In the genomic region with DNA sequence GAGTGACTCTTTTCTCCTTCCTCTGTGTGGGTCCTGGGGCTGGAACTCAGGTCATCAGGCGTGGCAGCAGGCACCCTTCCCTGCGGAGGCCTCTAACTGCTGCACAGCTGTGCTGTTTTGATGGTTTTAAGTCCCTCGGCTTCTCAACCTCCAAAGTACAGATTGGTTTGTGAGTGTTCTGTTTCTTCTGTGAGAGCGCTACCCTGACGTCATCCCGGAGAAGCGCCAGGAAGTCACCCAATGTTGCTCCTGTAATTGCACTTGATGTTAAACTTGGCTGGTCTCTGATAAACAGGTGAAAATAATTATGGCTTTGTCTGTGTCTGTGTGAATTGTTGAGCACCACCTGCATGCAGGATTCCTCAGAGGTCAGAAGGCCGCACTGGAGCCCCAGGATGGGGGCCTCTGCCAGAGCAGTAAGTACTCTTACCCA, we compare ENCODE assay signal across 10 mouse cellular contexts. TPM values are rescaled to one million over a fixed set of nuclear protein-coding genes. Genes with fewer than 3 reads are reported as not detected.
DNase-seq lines count a peak whose midpoint lies in the region; ATAC-seq and TF ChIP-seq lines count a peak whose summit lies in the region.
"Had no signal": no experiment of that assay in that cellular context is flagged by ENCODE, and none has a peak within 500 bp of the region (broad histone marks: within the 10 kb centered on the region; RNA-seq: fewer than 3 reads in every experiment).

No protein-coding gene starts in this region.

- no peaks in the 10 kb centered on the region for H3K27me3 ChIP-seq in lung, postnatal 0 days (replicated peaks; ENCODE audit: insufficient read depth, low read length)
- no peaks in the 10 kb centered on the region for H3K27me3 ChIP-seq in kidney, embryonic 16.5 days (ENCODE audit: insufficient read depth, low read length)
- no peaks in the 10 kb centered on the region for H3K27me3 ChIP-seq in midbrain, postnatal 0 days (ENCODE audit: insufficient read depth, low read length)
- H3K27me3 ChIP-seq: lung, embryonic 15.5 days had no signal

- no peaks in the 10 kb centered on the region for H3K9me3 ChIP-seq in lung, postnatal 0 days (ENCODE audit: low read length)
- H3K9me3 ChIP-seq in kidney, embryonic 16.5 days (ENCODE audit: low read length), result no peaks in the 10 kb centered on the region
- no peaks in the 10 kb centered on the region for H3K9me3 ChIP-seq in midbrain, postnatal 0 days (ENCODE audit: low read length)
- H3K9me3 ChIP-seq: lung, embryonic 15.5 days had no signal

- TF ChIP-seq CTCF in lung, postnatal 0 days (IDR thresholded peaks at IDR 0.05), result no peak
- TF ChIP-seq CTCF in midbrain, postnatal 0 days (IDR thresholded peaks at IDR 0.05), result no peak

- no peak for TF ChIP-seq EP300 in lung, postnatal 0 days (IDR thresholded peaks at IDR 0.05)

- no peak overlapping the region for H3K27ac ChIP-seq in lung, postnatal 0 days (ENCODE audit: low read length)
- peak overlapping the region; percentile 53; the same call in 1 of the 2 replicates for H3K27ac ChIP-seq in kidney, embryonic 16.5 days (ENCODE audit: low read length)
- H3K27ac ChIP-seq in midbrain, postnatal 0 days (ENCODE audit: low read depth, low read length), result no peak overlapping the region
- H3K27ac ChIP-seq: lung, embryonic 15.5 days had no signal

- H3K4me2 ChIP-seq in lung, postnatal 0 days (replicated peaks; ENCODE audit: low read depth, low read length), result no peak overlapping the region
- H3K4me2 ChIP-seq in kidney, embryonic 16.5 days (replicated peaks; ENCODE audit: low read depth, low read length), result no peak overlapping the region
- H3K4me2 ChIP-seq in midbrain, postnatal 0 days (ENCODE audit: low read depth, low read length, poor library complexity, severe bottlenecking), result no peak overlapping the region

- WGBS in lung, postnatal 0 days, result 47% methylated on average over 8 of the region's 8 CpGs
- WGBS in kidney, embryonic 16.5 days, result 30% methylated on average over 8 of the region's 8 CpGs
- 69% methylated on average over 8 of the region's 8 CpGs for WGBS in midbrain, postnatal 0 days

- no peaks in the 10 kb centered on the region for H3K36me3 ChIP-seq in lung, postnatal 0 days (ENCODE audit: insufficient read depth, low read length)
- H3K36me3 ChIP-seq in kidney, embryonic 16.5 days (ENCODE audit: insufficient read depth, low read length), result no peaks in the 10 kb centered on the region
- no peaks in the 10 kb centered on the region for H3K36me3 ChIP-seq in midbrain, postnatal 0 days (ENCODE audit: insufficient read depth, low read length)
- H3K36me3 ChIP-seq: G1E; lung, embryonic 15.5 days had no signal

- no peak overlapping the region for H3K9ac ChIP-seq in lung, postnatal 0 days (replicated peaks; ENCODE audit: low read depth)
- 0 out of 2 replicates have a peak overlapping the region, but pooled peaks have one; percentile 26 for H3K9ac ChIP-seq in kidney, embryonic 16.5 days (replicated peaks; ENCODE audit: low read length)
- H3K9ac ChIP-seq in midbrain, postnatal 0 days (replicated peaks; ENCODE audit: low read length, poor library complexity, severe bottlenecking), result no peak overlapping the region
- H3K9ac ChIP-seq: lung, embryonic 15.5 days had no signal

- peak; percentile 30 for DNase-seq in lung, postnatal 10 days
- DNase-seq in lung, postnatal 0 days (ENCODE audit: low spot score), result no peak
- DNase-seq in heart, adult 18-20 months, result peak; percentile 30 to 32
- peak; percentile 88 for DNase-seq in thymus, postnatal 0 days (ENCODE audit: low spot score)
- no peak for DNase-seq in right cerebral cortex, postnatal 10 days (ENCODE audit: low spot score in 2 of 2)
- DNase-seq in midbrain, postnatal 0 days (ENCODE audit: low spot score), result no peak
- DNase-seq in left cerebral cortex, adult 8-10 months (ENCODE audit: low spot score in 2 of 2), result no peak

- no peak overlapping the region for H3K4me3 ChIP-seq in lung, postnatal 0 days (ENCODE audit: low read depth, low read length)
- H3K4me3 ChIP-seq in kidney, embryonic 16.5 days (ENCODE audit: low read length), result no peak overlapping the region
- no peak overlapping the region for H3K4me3 ChIP-seq in midbrain, postnatal 0 days (ENCODE audit: low read depth, low read length)
- H3K4me3 ChIP-seq: lung, embryonic 15.5 days had no signal

- peaks cover 4% of the 10 kb centered on the region; the same call in 1 of the 2 replicates for H3K4me1 ChIP-seq in lung, postnatal 0 days (ENCODE audit: insufficient read depth, low read depth, low read length)
- peaks cover 16% of the 10 kb centered on the region for H3K4me1 ChIP-seq in kidney, embryonic 16.5 days (ENCODE audit: insufficient read depth, low read length)
- no peaks in the 10 kb centered on the region for H3K4me1 ChIP-seq in midbrain, postnatal 0 days (ENCODE audit: insufficient read depth, low read length)

- no peak; the same call in 1 of the 2 replicates for ATAC-seq in lung, postnatal 0 days
- peak; percentile 23 for ATAC-seq in kidney, embryonic 16.5 days (ENCODE audit: low FRiP score, low TSS enrichment)
- ATAC-seq in midbrain, postnatal 0 days (ENCODE audit: low FRiP score), result no peak

RNA-seq across cellular contexts. Expression of gene Sgpp1, which starts 31.4 kb away (rescaled TPM):
- 12.4 and 12.7 TPM in 2 replicates for polyA plus RNA-seq in lung, postnatal 0 days (2015; fragmentation: Nextera tagmentation; extraction: Ambion mirVana)
- 10 to 100 TPM; 18.7 to 22.6 TPM for total RNA-seq in heart, adult 18-20 months (2021)
- 14.5 and 15.9 TPM in 2 replicates for polyA plus RNA-seq in kidney, embryonic 16.5 days (2015; fragmentation: Nextera tagmentation; extraction: Ambion mirVana)
- 30.9 and 33.5 TPM in 2 replicates for polyA plus RNA-seq in thymus, postnatal 0 days (2015; fragmentation: Nextera tagmentation; extraction: Ambion mirVana)
- 35.9 and 36.2 TPM in 2 replicates for total RNA-seq in midbrain, postnatal 0 days (2014; rRNA removed)
- polyA plus RNA-seq in midbrain, postnatal 0 days (2015; fragmentation: Nextera tagmentation; extraction: Ambion mirVana), result 14.7 and 15.2 TPM in 2 replicates
- total RNA-seq in left cerebral cortex, adult 8-10 months (2022), result 10 to 100 TPM; 30.8 to 34.6 (median 32.8) TPM

RNA-seq across cellular contexts. Expression of gene Syne2, which starts 51.0 kb away (rescaled TPM):
- polyA plus RNA-seq in lung, postnatal 0 days (2015; fragmentation: Nextera tagmentation; extraction: Ambion mirVana), result 41.8 and 57.7 TPM in 2 replicates
- 10 to 100 TPM; 26.7 to 31.4 TPM for total RNA-seq in heart, adult 18-20 months (2021)
- polyA plus RNA-seq in kidney, embryonic 16.5 days (2015; fragmentation: Nextera tagmentation; extraction: Ambion mirVana), result 58.7 and 61.9 TPM in 2 replicates
- 5.0 and 6.2 TPM in 2 replicates for polyA plus RNA-seq in thymus, postnatal 0 days (2015; fragmentation: Nextera tagmentation; extraction: Ambion mirVana)
- total RNA-seq in midbrain, postnatal 0 days (2014; rRNA removed), result 33.4 and 49.3 TPM in 2 replicates
- polyA plus RNA-seq in midbrain, postnatal 0 days (2015; fragmentation: Nextera tagmentation; extraction: Ambion mirVana), result 19.1 and 20.3 TPM in 2 replicates
- total RNA-seq in left cerebral cortex, adult 8-10 months (2022), result 10 to 100 TPM; 23.1 to 27.7 (median 25.7) TPM
- polyA plus RNA-seq: G1E had no signal

Comparison
In these comparisons a context has a peak if more than half of its experiments do, and no peak if none do; other contexts are left out.
1. DNase-seq: peak in lung, postnatal 10 days (single experiment), heart, adult 18-20 months (2 of 2) and thymus, postnatal 0 days (single experiment); none in lung, postnatal 0 days (single experiment), right cerebral cortex, postnatal 10 days (0 of 2), midbrain, postnatal 0 days (single experiment) and left cerebral cortex, adult 8-10 months (0 of 2).